Mouse (Mus musculus): ENCODE results near the gene Tmco1. TPM values are rescaled to one million over a fixed set of nuclear protein-coding genes. Genes with fewer than 3 reads are reported as not detected.

Tmco1 gene
- polyA plus RNA-seq (2015; fragmentation: Nextera tagmentation; extraction: Ambion mirVana): 92.8 and 104 TPM in 2 replicates

DNA sequence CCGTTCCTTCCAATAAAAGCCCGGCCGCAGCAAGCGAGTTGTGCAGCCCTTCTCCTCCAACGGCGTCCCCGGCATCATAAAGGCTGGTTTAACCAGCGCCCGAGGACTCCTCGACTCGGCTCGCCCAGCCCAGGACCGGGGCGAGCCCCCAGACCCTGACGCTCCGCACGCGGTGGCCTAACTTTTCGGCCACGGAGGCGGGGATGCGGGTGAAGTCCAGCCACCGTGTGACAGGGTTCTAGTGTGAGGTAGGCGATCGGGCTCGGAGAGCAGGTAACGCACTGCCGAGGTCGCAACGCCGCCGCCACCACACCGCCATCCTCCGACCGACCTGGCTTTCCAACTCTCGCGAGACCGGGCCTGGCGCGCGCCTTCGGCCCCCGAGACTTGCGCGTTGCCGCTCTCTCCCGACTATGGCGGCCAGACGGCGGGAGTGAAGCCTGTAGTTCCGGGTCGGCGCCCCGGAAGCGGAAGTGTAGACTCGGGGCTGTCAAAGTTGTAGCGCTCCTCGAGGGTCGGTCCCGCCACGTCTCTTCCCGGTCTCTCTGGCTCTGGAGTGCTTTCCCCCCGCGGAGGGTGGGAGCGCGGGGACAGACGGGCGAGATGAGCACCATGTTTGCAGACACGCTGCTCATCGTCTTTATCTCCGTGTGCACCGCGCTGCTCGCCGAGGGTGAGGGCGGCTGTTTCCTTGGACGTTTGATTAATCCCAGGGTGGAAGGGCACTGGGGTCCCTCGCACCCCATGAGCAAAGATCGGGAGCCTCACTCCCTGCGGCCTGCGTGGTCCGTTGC lies at the start of gene Tmco1:
Tmco1 (plus strand) TSS at position 118 of the 794 bp plus-strand sequence.
- ATAC-seq (ENCODE audit: insufficient number of reproducible peaks, low FRiP score, low TSS enrichment, low read depth): peak; percentile 95
- no peaks in the 10 kb centered on the region for H3K27me3 ChIP-seq
- H3K4me1 ChIP-seq: 0 out of 2 replicates have a peak, but pooled peaks cover 8% of the 10 kb centered on the region
- peak within 1 kb of the TSS; percentile 76 for H3K4me2 ChIP-seq
- H3K36me3 ChIP-seq: peaks cover 9% of the 10 kb centered on the region
- WGBS: under 1% methylated on average over 82 of the region's 82 CpGs
- no peaks in the 10 kb centered on the region for H3K9me3 ChIP-seq
- H3K9ac ChIP-seq: peak within 1 kb of the TSS; percentile 71
- peak within 1 kb of the TSS; percentile 78 for H3K4me3 ChIP-seq
- H3K27ac ChIP-seq: peak within 1 kb of the TSS; percentile 95

- H3K36me3 ChIP-seq: no peaks in the 10 kb centered on the region
- no peaks in the 10 kb centered on the region for H3K27me3 ChIP-seq
- no peak overlapping the region for H3K4me2 ChIP-seq
- H3K4me3 ChIP-seq: no peak overlapping the region
- peak overlapping the region; percentile 28; the same call in 1 of the 2 replicates for H3K27ac ChIP-seq
- peaks cover 32% of the 10 kb centered on the region for H3K4me1 ChIP-seq
- 60% methylated on average over 10 of the region's 10 CpGs for WGBS
- H3K9me3 ChIP-seq: no peaks in the 10 kb centered on the region
- H3K9ac ChIP-seq: no peak overlapping the region
- no peak for ATAC-seq (ENCODE audit: insufficient number of reproducible peaks, low FRiP score, low TSS enrichment, low read depth)
These were observed 48.5 kb upstream of the Tmco1 start for GRCm38 (mm10) chr1:167259702-167260101.

DNA sequence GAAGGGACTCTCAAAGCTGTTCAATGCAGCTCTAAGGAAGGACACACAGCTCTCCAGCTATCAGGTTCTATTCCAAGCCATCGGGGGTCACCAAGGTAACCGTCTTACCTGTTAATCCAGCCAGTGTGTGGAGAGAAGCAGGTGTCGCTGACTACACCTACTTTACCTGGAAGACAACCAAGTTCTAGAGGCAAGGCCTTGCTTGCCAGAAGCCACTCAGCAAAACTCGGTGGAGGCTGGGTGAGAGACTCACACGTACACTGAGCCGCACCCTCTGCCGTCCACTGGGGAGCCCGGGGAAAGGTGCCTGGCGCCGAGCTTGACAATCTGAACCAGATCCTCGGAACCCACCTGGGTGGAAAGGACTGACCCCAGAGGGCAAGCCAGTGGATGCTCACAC lies 46.4 kb upstream of the Tmco1 start:
- no peaks in the 10 kb centered on the region for H3K9me3 ChIP-seq
- no peak for ATAC-seq (ENCODE audit: insufficient number of reproducible peaks, low FRiP score, low TSS enrichment, low read depth)
- H3K9ac ChIP-seq: no peak overlapping the region
- H3K27ac ChIP-seq: peak overlapping the region; percentile 35; the same call in 1 of the 2 replicates
- H3K27me3 ChIP-seq: no peaks in the 10 kb centered on the region
- no peak overlapping the region for H3K4me3 ChIP-seq
- H3K4me1 ChIP-seq: peaks cover 21% of the 10 kb centered on the region
- H3K36me3 ChIP-seq: no peaks in the 10 kb centered on the region
- no peak overlapping the region for H3K4me2 ChIP-seq
- 72% methylated on average over 11 of the region's 11 CpGs for WGBS

DNA sequence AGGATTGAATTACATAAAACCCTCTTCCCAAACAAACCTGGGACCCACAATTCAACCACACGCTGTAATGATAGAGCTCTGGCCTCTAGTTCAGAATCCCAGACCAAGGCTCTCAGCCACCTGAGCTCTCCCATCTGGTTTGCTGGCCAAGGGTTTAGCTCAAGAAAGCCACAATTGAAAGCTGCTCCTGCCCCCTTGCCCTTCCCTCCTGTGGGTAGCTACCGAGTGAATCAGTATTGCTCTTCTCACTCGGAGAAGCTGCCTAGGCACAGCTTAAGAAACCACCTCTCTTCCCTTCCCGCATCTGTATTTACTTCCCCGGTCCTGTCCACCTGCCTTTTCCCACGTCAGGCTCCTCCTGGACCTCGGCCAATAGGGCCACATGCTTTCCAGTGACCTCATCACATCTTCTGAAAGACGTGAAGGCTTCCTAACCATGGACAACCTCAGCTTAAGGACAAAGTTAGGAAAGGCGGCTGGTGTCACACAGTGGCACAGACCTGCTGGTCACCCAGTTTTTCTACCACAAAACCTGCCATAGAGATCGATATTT lies 45.6 kb upstream of the Tmco1 start:
- WGBS: 65% methylated on average over 10 of the region's 10 CpGs
- H3K9ac ChIP-seq: no peak overlapping the region
- no peaks in the 10 kb centered on the region for H3K36me3 ChIP-seq
- ATAC-seq (ENCODE audit: insufficient number of reproducible peaks, low FRiP score, low TSS enrichment, low read depth): no peak
- H3K4me2 ChIP-seq: no peak overlapping the region
- H3K4me3 ChIP-seq: no peak overlapping the region
- no peaks in the 10 kb centered on the region for H3K9me3 ChIP-seq
- peaks cover 21% of the 10 kb centered on the region for H3K4me1 ChIP-seq
- H3K27ac ChIP-seq: no peak overlapping the region
- no peaks in the 10 kb centered on the region for H3K27me3 ChIP-seq

- WGBS: 61% methylated on average over 4 of the region's 4 CpGs
- H3K4me1 ChIP-seq: peaks cover 43% of the 10 kb centered on the region
- H3K27me3 ChIP-seq: no peaks in the 10 kb centered on the region
- H3K4me2 ChIP-seq: no peak overlapping the region
- H3K4me3 ChIP-seq: no peak overlapping the region
- no peak overlapping the region for H3K27ac ChIP-seq
- H3K9me3 ChIP-seq: no peaks in the 10 kb centered on the region
- no peak overlapping the region for H3K9ac ChIP-seq
- no peak for ATAC-seq (ENCODE audit: insufficient number of reproducible peaks, low FRiP score, low TSS enrichment, low read depth)
- H3K36me3 ChIP-seq: no peaks in the 10 kb centered on the region
These were observed 42.8 kb upstream of the Tmco1 start for GRCm38 (mm10) chr1:167265366-167265765.

DNA sequence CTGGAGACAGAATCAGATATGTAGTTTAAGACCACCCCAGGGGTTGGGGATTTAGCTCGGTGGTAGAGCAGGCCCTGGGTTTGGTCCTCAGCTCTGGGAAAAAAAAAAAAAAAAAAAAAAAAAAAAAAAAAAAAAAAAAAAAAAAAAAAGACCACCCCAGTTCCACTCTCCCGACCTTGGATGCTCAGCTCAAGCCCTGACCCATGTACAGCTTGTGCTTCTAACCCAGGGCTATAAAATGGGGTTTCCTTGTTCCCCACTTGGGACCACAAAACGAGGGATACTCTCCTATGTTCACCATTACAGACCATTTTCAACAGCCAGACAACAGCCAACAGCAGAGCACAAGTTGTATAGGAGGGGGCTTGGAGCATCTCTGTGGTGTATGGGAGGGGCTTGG lies 41.5 kb upstream of the Tmco1 start:
- H3K27me3 ChIP-seq: no peaks in the 10 kb centered on the region
- H3K9ac ChIP-seq: no peak overlapping the region
- no peaks in the 10 kb centered on the region for H3K9me3 ChIP-seq
- H3K36me3 ChIP-seq: no peaks in the 10 kb centered on the region
- no peak overlapping the region for H3K4me3 ChIP-seq
- peaks cover 51% of the 10 kb centered on the region for H3K4me1 ChIP-seq
- H3K4me2 ChIP-seq: no peak overlapping the region
- ATAC-seq (ENCODE audit: insufficient number of reproducible peaks, low FRiP score, low TSS enrichment, low read depth): no peak
- no peak overlapping the region for H3K27ac ChIP-seq
- WGBS: 75% methylated on average over 3 of the region's 3 CpGs

- Histone ChIP-seq H3K9me3 (no peaks in the 10 kb centered on the region), H3K9ac (no peak overlapping the region), H3K4me3 (no peak overlapping the region), H3K4me2 (no peak overlapping the region), H3K36me3 (no peaks in the 10 kb centered on the region), H3K27ac (peak overlapping the region; percentile 90), H3K27me3 (no peaks in the 10 kb centered on the region), H3K4me1 (peaks cover 48% of the 10 kb centered on the region)
- WGBS: 82% methylated on average over 9 of the region's 9 CpGs
- no peak for ATAC-seq (ENCODE audit: insufficient number of reproducible peaks, low FRiP score, low TSS enrichment, low read depth)
These were observed 39.7 kb upstream of the Tmco1 start for GRCm38 (mm10) chr1:167268360-167269063.

GRCm38 (mm10) chr1:167269350-167269811 lies 38.8 kb upstream of the Tmco1 start:
- H3K9me3 ChIP-seq: no peaks in the 10 kb centered on the region
- no peak overlapping the region for H3K9ac ChIP-seq
- 0 out of 2 replicates have a peak overlapping the region, but pooled peaks have one; percentile 5 for H3K4me3 ChIP-seq
- peaks cover 54% of the 10 kb centered on the region for H3K4me1 ChIP-seq
- no peaks in the 10 kb centered on the region for H3K27me3 ChIP-seq
- H3K4me2 ChIP-seq: peak overlapping the region; percentile 45
- H3K27ac ChIP-seq: peak overlapping the region; percentile 90
- H3K36me3 ChIP-seq: no peaks in the 10 kb centered on the region
- peak; percentile 20 for ATAC-seq (ENCODE audit: insufficient number of reproducible peaks, low FRiP score, low TSS enrichment, low read depth)
- WGBS: 18% methylated on average over 14 of the region's 14 CpGs

DNA sequence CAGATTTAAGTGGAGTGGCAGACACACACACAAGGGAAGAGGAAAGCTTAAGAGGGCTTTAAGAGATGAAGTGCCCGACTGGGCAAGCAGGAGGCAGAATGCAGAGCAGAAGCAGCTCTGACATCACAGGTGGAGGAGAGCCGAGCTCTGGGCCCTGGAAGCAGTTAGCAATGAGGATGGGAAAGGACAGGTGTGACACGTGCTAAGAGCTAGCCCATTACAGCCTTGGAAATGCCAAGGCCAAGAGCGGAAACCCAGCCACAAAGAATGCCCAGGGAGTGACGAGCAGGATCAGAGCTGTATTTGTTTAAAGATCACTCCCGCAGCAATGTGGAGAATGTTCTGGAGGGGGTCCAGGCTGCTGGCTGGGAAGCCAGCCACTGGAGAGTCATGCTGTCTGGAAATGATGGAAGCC lies 38.3 kb upstream of the Tmco1 start:
- Histone ChIP-seq H3K27me3 (no peaks in the 10 kb centered on the region), H3K4me3 (peak overlapping the region; percentile 19), H3K27ac (peak overlapping the region; percentile 90), H3K4me1 (peaks cover 51% of the 10 kb centered on the region), H3K9me3 (no peaks in the 10 kb centered on the region), H3K9ac (no peak overlapping the region), H3K4me2 (peak overlapping the region; percentile 45), H3K36me3 (0 out of 2 replicates have a peak, but pooled peaks cover 3% of the 10 kb centered on the region)
- peak; percentile 64 for ATAC-seq (ENCODE audit: insufficient number of reproducible peaks, low FRiP score, low TSS enrichment, low read depth)
- 9% methylated on average over 6 of the region's 6 CpGs for WGBS

- Histone ChIP-seq H3K9me3 (no peaks in the 10 kb centered on the region), H3K36me3 (0 out of 2 replicates have a peak, but pooled peaks cover 4% of the 10 kb centered on the region), H3K4me3 (peak overlapping the region; percentile 19), H3K9ac (no peak overlapping the region), H3K27me3 (no peaks in the 10 kb centered on the region), H3K27ac (peak overlapping the region; percentile 90), H3K4me2 (peak overlapping the region; percentile 45), H3K4me1 (peaks cover 51% of the 10 kb centered on the region)
- WGBS: 14% methylated on average over 19 of the region's 19 CpGs
- peak; percentile 49; the same call in 1 of the 2 replicates for ATAC-seq (ENCODE audit: insufficient number of reproducible peaks, low FRiP score, low TSS enrichment, low read depth)
These were observed 37.7 kb upstream of the Tmco1 start for GRCm38 (mm10) chr1:167270342-167271111.

DNA sequence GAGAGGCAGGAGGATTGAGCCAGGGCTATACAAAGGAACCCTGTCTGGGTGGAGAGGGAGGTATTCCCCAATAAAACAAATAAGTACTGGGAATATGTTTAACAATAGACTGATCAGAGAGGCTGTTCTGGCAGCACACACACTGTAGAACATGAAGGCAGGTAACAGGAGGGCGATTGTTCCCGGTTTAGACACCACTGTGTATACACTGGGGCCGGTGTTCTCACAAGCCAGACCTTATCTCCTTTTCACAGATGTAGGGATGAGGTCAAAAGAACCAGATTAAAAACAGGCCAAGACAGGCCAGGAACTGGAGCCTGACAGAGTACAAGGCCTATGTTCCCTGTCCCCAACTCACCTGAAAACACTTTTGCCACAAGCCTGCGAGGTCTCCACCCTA lies 36.9 kb upstream of the Tmco1 start:
- Histone ChIP-seq H3K4me1 (peaks cover 51% of the 10 kb centered on the region), H3K4me2 (0 out of 2 replicates have a peak overlapping the region, but pooled peaks have one; percentile 45), H3K36me3 (0 out of 2 replicates have a peak, but pooled peaks cover 4% of the 10 kb centered on the region), H3K27ac (no peak overlapping the region), H3K9me3 (no peaks in the 10 kb centered on the region), H3K9ac (no peak overlapping the region), H3K4me3 (no peak overlapping the region), H3K27me3 (no peaks in the 10 kb centered on the region)
- WGBS: 45% methylated on average over 4 of the region's 4 CpGs
- no peak for ATAC-seq (ENCODE audit: insufficient number of reproducible peaks, low FRiP score, low TSS enrichment, low read depth)
